Mouse (Mus musculus) heart, adult 2 months (tissue): ENCODE data around the gene Syngr3. TPM values are rescaled to one million over a fixed set of nuclear protein-coding genes. Genes with fewer than 3 reads are reported as not detected.

Experiments used
- DNase-seq, 2 experiments: peaks; one replicate each; pipeline ENCODE4 v3.0.0; 2021
- H3K27ac ChIP-seq: fragments of 200-600 bp; 2 replicates; pipeline ENCODE4 v1.8.1; 2022
- H3K27me3 ChIP-seq: fragments of 200-500 bp; 2 replicates; pipeline ENCODE4 v1.6.1; 2012; ENCODE audit warnings: mild to moderate bottlenecking, low read length, inconsistent platforms, mixed read lengths; ENCODE audit not compliant: control insufficient read depth, insufficient read depth
- H3K36me3 ChIP-seq: fragments of 200-500 bp; 2 replicates; pipeline ENCODE4 v1.6.1; 2012; ENCODE audit warnings: low read length, inconsistent platforms; ENCODE audit not compliant: control insufficient read depth, insufficient read depth
- H3K4me1 ChIP-seq: fragments of 200-500 bp; 2 replicates; pipeline ENCODE4 v1.6.1; 2011; ENCODE audit warnings: low read length; ENCODE audit not compliant: control insufficient read depth, insufficient read depth
- H3K4me3 ChIP-seq: fragments of 200-600 bp; 2 replicates; pipeline ENCODE4 v1.8.1; 2022
- H3K79me2 ChIP-seq: fragments of 200-500 bp; replicated peaks from 2 replicates; pipeline ENCODE4 v1.6.1; 2012; ENCODE audit warnings: mild to moderate bottlenecking, inconsistent platforms, low read length, moderate library complexity, mixed read lengths; ENCODE audit not compliant: control insufficient read depth, insufficient read depth
- H3K9ac ChIP-seq: fragments of 200-500 bp; 2 replicates; pipeline ENCODE4 v1.6.1; 2012; ENCODE audit warnings: low read depth, mild to moderate bottlenecking, control low read depth, inconsistent platforms, low read length, mixed read lengths
- CTCF ChIP-seq: fragments of 200-600 bp; IDR thresholded peaks from 2 replicates; pipeline ENCODE4 v1.8.1; 2022; ENCODE audit warnings: antibody characterized with exemption, mild to moderate bottlenecking, moderate library complexity
- EP300 ChIP-seq: fragments of 200-500 bp; IDR thresholded peaks from 2 replicates; pipeline ENCODE4 v1.6.1; 2011; ENCODE audit warnings: low read depth, low read length, control low read depth; ENCODE audit not compliant: insufficient read depth
- POLR2A ChIP-seq: fragments of 200-500 bp; IDR thresholded peaks from 2 replicates; pipeline ENCODE4 v1.6.1; 2011; ENCODE audit warnings: mild to moderate bottlenecking, low read depth, low read length, control low read depth; ENCODE audit not compliant: insufficient read depth
- WGBS: fragments of 180-500 bp; shearing (Covaris S2); methylation state at CpG from one replicate; pipeline ENCODE4 v1.1.7; 2018; 5-methylcytosine and 5-hydroxymethylcytosine counted together
- intact Hi-C: fragments of 180-260 bp; cut with DNase I; formaldehyde crosslinking; loops from one replicate; pipeline ENCODE4 v1.15.1; 2025
- polyA plus RNA-seq: library from polyadenylated mRNA; depleted of rRNA; stranded (reverse); fragments of >200 nt; gene quantifications from 2 replicates; pipeline ENCODE4 v1.2.3, GENCODE M21; 2012
- total RNA-seq, 2 experiments: library from RNA; stranded (reverse); gene quantifications; 2 replicates each; pipeline ENCODE4 v1.2.3; 2021

The Syngr3 gene
- total and polyA plus RNA-seq, 3 experiments: 0.16 to 0.43 (median 0.30) TPM

GRCm38 (mm10) chr17:24701251-24701650, 11.5 kb upstream of the Syngr3 start:
- no peak for DNase-seq
- H3K79me2 ChIP-seq: no peaks in the 10 kb centered on the region
- no peak overlapping the region for H3K4me3 ChIP-seq
- no peak overlapping the region for H3K9ac ChIP-seq
- H3K27me3 ChIP-seq: no peaks in the 10 kb centered on the region
- intact Hi-C loops: no loop called here
- H3K36me3 ChIP-seq: no peaks in the 10 kb centered on the region
- no peak for TF ChIP-seq POLR2A
- no peak for TF ChIP-seq CTCF
- no peak for TF ChIP-seq EP300
- WGBS: 88% methylated on average over 9 of the region's 9 CpGs
- no peaks in the 10 kb centered on the region for H3K4me1 ChIP-seq
- no peak overlapping the region for H3K27ac ChIP-seq

- H3K27me3 ChIP-seq: no peaks in the 10 kb centered on the region
- H3K4me3 ChIP-seq: no peak overlapping the region
- no peak overlapping the region for H3K9ac ChIP-seq
- no peaks in the 10 kb centered on the region for H3K79me2 ChIP-seq
- no peak for DNase-seq
- TF ChIP-seq EP300 (no peak), CTCF (no peak), POLR2A (no peak)
- intact Hi-C loops: no loop called here
- H3K36me3 ChIP-seq: no peaks in the 10 kb centered on the region
- WGBS: 79% methylated on average over 2 of the region's 2 CpGs
- H3K27ac ChIP-seq: no peak overlapping the region
- no peaks in the 10 kb centered on the region; the same call in 1 of the 2 replicates for H3K4me1 ChIP-seq
These were observed 9.7 kb upstream of the Syngr3 start for GRCm38 (mm10) chr17:24699473-24699872.

DNA sequence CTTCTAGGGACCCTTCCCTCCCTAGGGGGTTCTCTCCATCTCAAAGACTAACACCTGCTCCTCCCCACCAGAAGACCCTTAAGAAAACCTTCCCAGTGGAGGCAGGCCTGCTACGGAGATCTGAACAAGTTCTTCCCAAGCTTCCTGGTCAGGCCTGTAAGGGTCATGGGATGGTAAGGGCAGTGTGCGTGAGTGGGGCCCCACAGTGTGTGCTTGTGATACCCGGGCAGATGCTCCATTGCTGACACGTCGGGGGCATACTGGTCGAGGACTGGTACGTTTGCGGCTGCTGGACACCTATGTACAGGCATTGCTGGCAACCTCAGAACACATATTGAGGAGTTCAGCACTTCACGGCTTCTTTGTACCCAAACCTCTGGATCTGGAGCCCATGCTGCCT, 9.0 kb upstream of the Syngr3 start:
- Histone ChIP-seq H3K27ac (no peak overlapping the region), H3K9ac (no peak overlapping the region), H3K4me1 (no peaks in the 10 kb centered on the region; the same call in 1 of the 2 replicates), H3K27me3 (no peaks in the 10 kb centered on the region), H3K4me3 (no peak overlapping the region), H3K79me2 (no peaks in the 10 kb centered on the region), H3K36me3 (no peaks in the 10 kb centered on the region)
- 69% methylated on average over 9 of the region's 9 CpGs for WGBS
- intact Hi-C loops: no loop called here
- DNase-seq: no peak
- TF ChIP-seq CTCF: no peak
- TF ChIP-seq POLR2A: no peak
- TF ChIP-seq EP300: no peak

DNA sequence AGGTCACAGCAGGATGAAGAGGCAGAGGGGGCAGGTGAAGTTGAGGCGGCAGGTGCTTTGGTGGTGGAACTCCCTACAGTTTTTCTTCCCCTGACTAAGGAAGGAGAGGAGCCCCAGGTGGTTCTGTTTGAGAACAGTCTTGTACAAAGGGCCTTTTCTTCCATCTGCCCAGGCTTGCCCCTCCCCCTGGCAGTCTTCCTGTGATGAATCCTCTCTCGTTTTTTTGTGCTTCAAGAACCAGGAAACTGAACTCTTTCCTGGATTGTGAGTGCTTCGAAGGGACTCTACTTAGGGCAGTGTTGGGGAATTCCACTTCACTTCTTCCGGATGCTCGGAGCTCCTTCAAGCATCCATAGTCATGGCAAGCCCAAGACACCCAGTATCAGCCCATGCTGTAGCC, 8.2 kb upstream of the Syngr3 start:
- no peak for DNase-seq
- no peak overlapping the region for H3K27ac ChIP-seq
- H3K9ac ChIP-seq: no peak overlapping the region
- no peaks in the 10 kb centered on the region for H3K27me3 ChIP-seq
- H3K4me3 ChIP-seq: no peak overlapping the region
- TF ChIP-seq POLR2A: no peak
- TF ChIP-seq CTCF: no peak
- no peak for TF ChIP-seq EP300
- H3K4me1 ChIP-seq: no peaks in the 10 kb centered on the region; the same call in 1 of the 2 replicates
- WGBS: 24% methylated on average over 5 of the region's 5 CpGs
- intact Hi-C loops: no loop called here
- no peaks in the 10 kb centered on the region for H3K36me3 ChIP-seq
- no peaks in the 10 kb centered on the region for H3K79me2 ChIP-seq

DNA sequence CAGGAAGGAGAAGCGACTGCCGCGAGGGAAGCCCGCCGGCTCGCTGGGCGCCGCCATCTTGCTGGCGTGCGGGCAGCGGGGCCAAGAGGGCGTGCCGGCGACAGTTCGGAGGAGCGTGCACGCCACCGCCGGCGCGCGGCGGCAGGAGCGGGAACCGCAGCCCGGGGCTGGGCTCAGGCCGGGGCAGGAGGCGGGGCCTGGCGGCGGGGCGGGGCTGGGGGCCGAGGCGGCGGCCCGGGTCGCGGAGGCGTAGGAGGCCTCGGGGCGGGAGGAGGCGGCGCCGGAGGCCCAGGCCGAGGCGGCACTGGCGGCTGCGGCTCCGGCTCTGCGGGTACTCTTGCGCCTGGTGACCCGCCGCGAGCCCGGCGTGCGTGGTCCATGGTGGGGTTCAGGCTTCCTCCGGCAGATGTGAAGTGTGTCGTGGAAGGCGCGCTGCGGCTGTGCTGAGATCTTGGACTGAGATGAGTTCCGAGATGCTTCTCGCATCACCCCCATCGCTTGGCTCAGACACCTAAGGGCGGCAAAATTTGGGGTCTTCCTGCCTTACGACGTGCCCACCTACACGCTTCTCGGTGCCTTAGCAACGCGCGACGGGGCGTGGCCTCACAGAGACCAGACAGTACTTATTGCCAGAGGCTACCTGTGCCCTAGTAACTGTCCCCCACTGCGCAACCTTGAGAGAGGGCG, 6.4 kb upstream of the Syngr3 start, which contains the start of the genes Gfer and Noxo1:
Gfer (minus strand) TSS at position 146 of the 687 bp plus-strand sequence.
Noxo1 (plus strand) TSS at position 224 of the 687 bp plus-strand sequence.
- H3K36me3 ChIP-seq: no peaks in the 10 kb centered on the region
- H3K79me2 ChIP-seq: no peaks in the 10 kb centered on the region
- H3K27me3 ChIP-seq: no peaks in the 10 kb centered on the region
- WGBS: under 1% methylated on average over 73 of the region's 76 CpGs
- no peaks in the 10 kb centered on the region; the same call in 1 of the 2 replicates for H3K4me1 ChIP-seq
- peak within 1 kb of the TSS; percentile 49 for H3K4me3 ChIP-seq
- no peak for TF ChIP-seq EP300
- TF ChIP-seq CTCF: peak; percentile 58
- TF ChIP-seq POLR2A: peak; percentile 50; the same call in 1 of the 2 replicates
- intact Hi-C loops: loop anchor here (1.0 kb wide), 1 partner anchor 11 kb away; the partner anchor contains the start of gene Tbl3
- H3K27ac ChIP-seq: peak within 1 kb of the TSS; percentile 86
- DNase-seq: peak; percentile 94
- H3K9ac ChIP-seq: peak within 1 kb of the TSS; percentile 88
